Mouse (Mus musculus): ENCODE measurements around the gene Ethe1. TPM values are rescaled to one million over a fixed set of nuclear protein-coding genes. Genes with fewer than 3 reads are reported as not detected.

Gene Ethe1
- polyA plus RNA-seq, 1 experiment, result 34.7 TPM

- Histone ChIP-seq H3K79me2 (ENCODE audit: control insufficient read depth, insufficient read depth) (peaks cover 7% of the 10 kb centered on the region), H3K36me3 (ENCODE audit: control insufficient read depth, insufficient read depth) (no peaks in the 10 kb centered on the region), H3K27me3 (ENCODE audit: control insufficient read depth, insufficient read depth, insufficient read length) (no peaks in the 10 kb centered on the region), H3K4me2 (ENCODE audit: low read depth) (no peak overlapping the region), H3K4me3 (no peak overlapping the region), H3ac (ENCODE audit: control insufficient read depth, insufficient read length) (no peak overlapping the region)
- TF ChIP-seq MYOD1 (IDR thresholded peaks at IDR 0.05; ENCODE audit: control insufficient read depth in 1 of 3, insufficient read length in 2 of 3, low read depth in 2 of 3) (no peak), MAX (IDR thresholded peaks at IDR 0.05; ENCODE audit: low read depth) (no peak), REST (IDR thresholded peaks at IDR 0.05; ENCODE audit: insufficient read depth, insufficient read length) (no peak), POLR2A (IDR thresholded peaks at IDR 0.05; ENCODE audit: insufficient read length, low read depth) (no peak), TCF12 (IDR thresholded peaks at IDR 0.05; ENCODE audit: insufficient read depth, poor library complexity, severe bottlenecking) (no peak), POLR2AphosphoS2 (IDR thresholded peaks at IDR 0.05; ENCODE audit: insufficient read length, low read depth) (no peak), SRF (IDR thresholded peaks at IDR 0.05; ENCODE audit: control insufficient read depth, insufficient read length, low read depth) (no peak), TCF3 (IDR thresholded peaks at IDR 0.05; ENCODE audit: insufficient read length, low read depth) (no peak), MYOG (IDR thresholded peaks at IDR 0.05; ENCODE audit: control insufficient read depth in 1 of 3, insufficient read depth in 1 of 3, insufficient read length in 2 of 3, low read depth in 2 of 3) (no peak), USF1 (IDR thresholded peaks at IDR 0.05; ENCODE audit: low read depth) (no peak), E2F4 (IDR thresholded peaks at IDR 0.05; ENCODE audit: insufficient read depth) (no peak), CEBPB (IDR thresholded peaks at IDR 0.05; ENCODE audit: insufficient read depth, poor library complexity, severe bottlenecking) (no peak)
These were observed 42.8 kb upstream of the Ethe1 start for GRCm38 (mm10) chr7:24544506-24544905.

DNA sequence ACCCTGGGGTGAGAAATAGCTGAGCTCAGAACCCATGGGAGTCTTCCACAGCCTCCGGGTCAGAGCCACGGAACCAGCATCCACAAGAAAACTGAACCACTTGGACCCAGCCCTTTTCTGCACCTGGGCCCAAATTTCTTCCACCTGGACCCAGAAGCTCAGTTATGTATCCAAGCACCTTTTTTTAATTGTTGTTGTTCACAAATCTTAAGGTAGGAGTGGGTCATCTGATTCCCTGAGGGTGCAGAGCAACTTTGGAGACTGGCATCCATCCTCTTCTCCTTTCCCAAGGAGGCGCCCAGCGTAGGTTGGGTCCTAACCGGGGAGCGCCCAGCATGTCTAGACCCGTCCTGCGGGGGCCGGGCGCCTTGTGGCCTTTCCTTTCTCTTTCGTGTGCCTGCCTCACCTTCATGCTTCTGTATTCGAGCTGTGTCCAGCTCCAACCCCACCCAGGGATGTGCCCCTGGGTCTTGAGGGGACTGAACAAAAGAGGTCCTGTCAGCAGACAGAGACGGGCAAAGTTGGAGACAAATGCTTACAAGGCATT is 41.2 kb upstream of the Ethe1 start, which contains the start of the genes Pinlyp and Xrcc1:
TSS of gene Pinlyp (minus strand) at position 51 of the 547 bp plus-strand sequence.
TSS of gene Xrcc1 (plus strand) at position 222 of the 547 bp plus-strand sequence.
- Histone ChIP-seq H3K4me3 (peak within 1 kb of the TSS; percentile 51), H3K36me3 (ENCODE audit: control insufficient read depth, insufficient read depth) (no peaks in the 10 kb centered on the region), H3ac (ENCODE audit: control insufficient read depth, insufficient read length) (peak within 1 kb of the TSS; percentile 11), H3K79me2 (ENCODE audit: control insufficient read depth, insufficient read depth) (peaks cover 7% of the 10 kb centered on the region), H3K27me3 (ENCODE audit: control insufficient read depth, insufficient read depth, insufficient read length) (no peaks in the 10 kb centered on the region), H3K4me2 (ENCODE audit: low read depth) (peak within 1 kb of the TSS; percentile 84)
- TF ChIP-seq MYOG (IDR thresholded peaks at IDR 0.05; ENCODE audit: control insufficient read depth in 1 of 3, insufficient read depth in 1 of 3, insufficient read length in 2 of 3, low read depth in 2 of 3) (no peak), MAX (IDR thresholded peaks at IDR 0.05; ENCODE audit: low read depth) (no peak), REST (IDR thresholded peaks at IDR 0.05; ENCODE audit: insufficient read depth, insufficient read length) (no peak), E2F4 (IDR thresholded peaks at IDR 0.05; ENCODE audit: insufficient read depth) (no peak), TCF3 (IDR thresholded peaks at IDR 0.05; ENCODE audit: insufficient read length, low read depth) (no peak), MYOD1 (IDR thresholded peaks at IDR 0.05; ENCODE audit: control insufficient read depth in 1 of 3, insufficient read length in 2 of 3, low read depth in 2 of 3) (no peak)

- peak overlapping the region; percentile 84 for H3K4me2 ChIP-seq (ENCODE audit: low read depth)
- peak overlapping the region; percentile 51 for H3K4me3 ChIP-seq
- peak overlapping the region; percentile 11 for H3ac ChIP-seq (ENCODE audit: control insufficient read depth, insufficient read length)
- TF ChIP-seq MYOD1 (IDR thresholded peaks at IDR 0.05; ENCODE audit: control insufficient read depth in 1 of 3, insufficient read length in 2 of 3, low read depth in 2 of 3) (peak; percentile 51 to 89 (median 87)), TCF12 (IDR thresholded peaks at IDR 0.05; ENCODE audit: insufficient read depth, poor library complexity, severe bottlenecking) (peak; percentile 25), MYOG (IDR thresholded peaks at IDR 0.05; ENCODE audit: control insufficient read depth in 1 of 3, insufficient read depth in 1 of 3, insufficient read length in 2 of 3, low read depth in 2 of 3) (peak; percentile 49 to 82 (median 68)), CEBPB (IDR thresholded peaks at IDR 0.05; ENCODE audit: insufficient read depth, poor library complexity, severe bottlenecking) (no peak), USF1 (IDR thresholded peaks at IDR 0.05; ENCODE audit: low read depth) (no peak), E2F4 (IDR thresholded peaks at IDR 0.05; ENCODE audit: insufficient read depth) (peak; percentile 78), REST (IDR thresholded peaks at IDR 0.05; ENCODE audit: insufficient read depth, insufficient read length) (no peak), POLR2A (IDR thresholded peaks at IDR 0.05; ENCODE audit: insufficient read length, low read depth) (peak; percentile 47), SRF (IDR thresholded peaks at IDR 0.05; ENCODE audit: control insufficient read depth, insufficient read length, low read depth) (peak; percentile 34)
- H3K27me3 ChIP-seq (ENCODE audit: control insufficient read depth, insufficient read depth, insufficient read length), result no peaks in the 10 kb centered on the region
- H3K79me2 ChIP-seq (ENCODE audit: control insufficient read depth, insufficient read depth), result peaks cover 7% of the 10 kb centered on the region
- no peaks in the 10 kb centered on the region for H3K36me3 ChIP-seq (ENCODE audit: control insufficient read depth, insufficient read depth)
These were observed 40.5 kb upstream of the Ethe1 start for GRCm38 (mm10) chr7:24546634-24547389.

DNA sequence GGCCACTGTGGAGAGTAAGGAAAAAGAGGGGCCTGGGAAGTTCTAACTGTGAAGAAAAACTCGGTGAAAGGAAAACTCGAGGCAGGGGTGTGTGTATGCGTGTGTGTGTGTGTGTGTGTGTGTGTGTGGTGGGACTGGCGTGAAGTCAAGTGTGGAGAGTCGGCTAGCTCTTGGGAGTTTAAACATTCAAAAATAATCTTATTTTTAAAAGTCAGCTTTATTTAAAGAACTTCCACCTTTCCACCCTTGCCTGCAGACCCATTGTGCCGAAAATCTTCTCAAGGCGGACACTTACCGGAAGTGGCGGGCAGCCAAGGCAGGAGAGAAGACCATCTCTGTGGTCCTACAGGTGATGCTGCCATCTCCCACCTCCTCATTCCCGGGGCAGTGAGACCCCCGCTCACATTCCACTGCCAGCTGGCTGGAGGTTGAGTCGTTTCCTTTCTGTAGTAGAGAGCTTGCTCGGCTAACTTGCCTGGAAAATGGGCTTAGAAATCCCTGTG is 39.8 kb upstream of the Ethe1 start:
- Histone ChIP-seq H3K36me3 (ENCODE audit: control insufficient read depth, insufficient read depth) (no peaks in the 10 kb centered on the region), H3K4me2 (ENCODE audit: low read depth) (peak overlapping the region; percentile 76), H3K4me3 (peak overlapping the region; percentile 51), H3K79me2 (ENCODE audit: control insufficient read depth, insufficient read depth) (peaks cover 7% of the 10 kb centered on the region), H3ac (ENCODE audit: control insufficient read depth, insufficient read length) (peak overlapping the region; percentile 11), H3K27me3 (ENCODE audit: control insufficient read depth, insufficient read depth, insufficient read length) (no peaks in the 10 kb centered on the region)
- TF ChIP-seq MAX (IDR thresholded peaks at IDR 0.05; ENCODE audit: low read depth), result no peak
- TF ChIP-seq TCF3 (IDR thresholded peaks at IDR 0.05; ENCODE audit: insufficient read length, low read depth), result no peak
- no peak for TF ChIP-seq POLR2A (IDR thresholded peaks at IDR 0.05; ENCODE audit: insufficient read length, low read depth)
- no peak for TF ChIP-seq TCF12 (IDR thresholded peaks at IDR 0.05; ENCODE audit: insufficient read depth, poor library complexity, severe bottlenecking)
- no peak for TF ChIP-seq MYOD1 (IDR thresholded peaks at IDR 0.05; ENCODE audit: control insufficient read depth in 1 of 3, insufficient read length in 2 of 3, low read depth in 2 of 3)
- no peak for TF ChIP-seq CEBPB (IDR thresholded peaks at IDR 0.05; ENCODE audit: insufficient read depth, poor library complexity, severe bottlenecking)
- TF ChIP-seq MYOG (IDR thresholded peaks at IDR 0.05; ENCODE audit: control insufficient read depth in 1 of 3, insufficient read depth in 1 of 3, insufficient read length in 2 of 3, low read depth in 2 of 3), result no peak
- no peak for TF ChIP-seq SRF (IDR thresholded peaks at IDR 0.05; ENCODE audit: control insufficient read depth, insufficient read length, low read depth)
- no peak for TF ChIP-seq REST (IDR thresholded peaks at IDR 0.05; ENCODE audit: insufficient read depth, insufficient read length)
- no peak for TF ChIP-seq POLR2AphosphoS2 (IDR thresholded peaks at IDR 0.05; ENCODE audit: insufficient read length, low read depth)
- TF ChIP-seq E2F4 (IDR thresholded peaks at IDR 0.05; ENCODE audit: insufficient read depth), result no peak
- no peak for TF ChIP-seq USF1 (IDR thresholded peaks at IDR 0.05; ENCODE audit: low read depth)

Data from myocyte (in vitro differentiated cells).